Mouse (Mus musculus): ENCODE results near the gene Gipr. TPM values are rescaled to one million over a fixed set of nuclear protein-coding genes. Genes with fewer than 3 reads are reported as not detected.

Gene Gipr
- polyA plus RNA-seq, 1 experiment from 2014 or later: 0.08 TPM

- peak; percentile 74 for ATAC-seq
- in situ Hi-C loops (cut with MboI; ENCODE audit: low pct_unique_long_range_greater_than_20kb): no loop called here
- no peaks in the 10 kb centered on the region for H3K27me3 ChIP-seq
- ChIA-PET CTCF (no interaction called here), POLR2A (no interaction called here)
- no peak for DNase-seq (ENCODE audit: low read depth, low spot score)
- no peak for TF ChIP-seq CTCF (IDR thresholded peaks at IDR 0.05)
These were observed 56.4 kb downstream of the Gipr start for GRCm38 (mm10) chr7:19109565-19109964.

GRCm38 (mm10) chr7:19107436-19107835 lies 58.5 kb downstream of the Gipr start:
- in situ Hi-C loops (cut with MboI; ENCODE audit: low pct_unique_long_range_greater_than_20kb): no loop called here
- no peaks in the 10 kb centered on the region for H3K27me3 ChIP-seq
- no peak for TF ChIP-seq CTCF (IDR thresholded peaks at IDR 0.05)
- CTCF ChIA-PET: interaction anchor here (1.1 to 3.1 kb wide), 2 partner anchors 9 to 10 kb away, joined by 4 to 18 read pairs; no protein-coding TSS in a partner anchor
- POLR2A ChIA-PET: interaction anchor here (0.9 to 1.6 kb wide), 3 partner anchors 9 to 12 kb away, joined by 3 to 4 read pairs (median 3); partner anchors contain the start of gene Fbxo46
- ATAC-seq (no peak), DNase-seq (ENCODE audit: low read depth, low spot score) (no peak)

Other genes starting within 250 kb of the Gipr start
- 0.19 TPM for gene Nova2, start 240.2 kb downstream of the Gipr start, polyA plus RNA-seq (2021)
- not detected for gene Nanos2, start 178.7 kb downstream of the Gipr start, polyA plus RNA-seq (2021)
- 15.3 TPM for gene Mypop, start 174.9 kb downstream of the Gipr start, polyA plus RNA-seq (2021)
- 31.5 TPM for gene Irf2bp1, start 162.1 kb downstream of the Gipr start, polyA plus RNA-seq (2021)
- gene Foxa3, start 142.6 kb downstream of the Gipr start, polyA plus RNA-seq (2021): 0.09 TPM
- 104 TPM for gene Sympk, start 141.8 kb downstream of the Gipr start, polyA plus RNA-seq (2021)
- not detected for gene Rsph6a, start 111.4 kb downstream of the Gipr start, polyA plus RNA-seq (2021)
- gene Dmwd, start 89.9 kb downstream of the Gipr start, polyA plus RNA-seq (2021): 73.4 TPM
- 154 TPM for gene Dmpk, start 82.3 kb downstream of the Gipr start, polyA plus RNA-seq (2021)
- gene Six5, start 71.5 kb downstream of the Gipr start, polyA plus RNA-seq (2021): 12.6 TPM
- 0.03 TPM for gene Gm4969, start 47.8 kb downstream of the Gipr start, polyA plus RNA-seq (2021)
- gene Fbxo46, start 46.3 kb downstream of the Gipr start, polyA plus RNA-seq (2021): 13.0 TPM
- 15.8 TPM for gene Qpctl, start 16.8 kb downstream of the Gipr start, polyA plus RNA-seq (2021)
- 108 TPM for gene Snrpd2, start 16.4 kb downstream of the Gipr start, polyA plus RNA-seq (2021)
- gene Eml2, start 10.3 kb upstream of the Gipr start, polyA plus RNA-seq (2021): 73.6 TPM
- 0.19 TPM for gene Gpr4, start 46.4 kb upstream of the Gipr start, polyA plus RNA-seq (2021)
- gene Opa3, start 62.2 kb upstream of the Gipr start, polyA plus RNA-seq (2021): 39.2 TPM
- gene Vasp, start 105.7 kb upstream of the Gipr start, polyA plus RNA-seq (2021): 142 TPM
- 0.14 TPM for gene Ppm1n, start 113.9 kb upstream of the Gipr start, polyA plus RNA-seq (2021)
- 4.0 TPM for gene Rtn2, start 116.5 kb upstream of the Gipr start, polyA plus RNA-seq (2021)
- gene Fosb, start 143.9 kb upstream of the Gipr start, polyA plus RNA-seq (2021): 72.9 TPM
- gene Ercc1, start 178.7 kb upstream of the Gipr start, polyA plus RNA-seq (2021): 40.9 TPM
- gene Cd3eap, start 193.4 kb upstream of the Gipr start, polyA plus RNA-seq (2021): 16.6 TPM
- gene Ppp1r13l, start 193.6 kb upstream of the Gipr start, polyA plus RNA-seq (2021): 11.9 TPM
- 26.2 TPM for gene Ercc2, start 215.9 kb upstream of the Gipr start, polyA plus RNA-seq (2021)
- 44.0 TPM for gene Klc3, start 238.0 kb upstream of the Gipr start, polyA plus RNA-seq (2021)
- not detected for gene Ckm, start 238.6 kb upstream of the Gipr start, polyA plus RNA-seq (2021)